Mouse (Mus musculus) neural tube, embryonic 10.5 days (tissue): ENCODE measurements at regions not wholly inside any gene's neighbourhood (a gene's known extent, or its start where the extent isn't known, plus 50 kb on each side); places are given as distances from the start of the nearest gene placed in this dataset.
A peak's percentile ranks its signal among the peaks of the same experiment; 100 is the strongest.

ENCODE experiments used
- DNase-seq: peaks from one replicate; pipeline ENCODE4 v3.0.0-alpha.2; 2017; ENCODE audit warnings: low spot score; ENCODE audit errors: extremely low spot score

DNA sequence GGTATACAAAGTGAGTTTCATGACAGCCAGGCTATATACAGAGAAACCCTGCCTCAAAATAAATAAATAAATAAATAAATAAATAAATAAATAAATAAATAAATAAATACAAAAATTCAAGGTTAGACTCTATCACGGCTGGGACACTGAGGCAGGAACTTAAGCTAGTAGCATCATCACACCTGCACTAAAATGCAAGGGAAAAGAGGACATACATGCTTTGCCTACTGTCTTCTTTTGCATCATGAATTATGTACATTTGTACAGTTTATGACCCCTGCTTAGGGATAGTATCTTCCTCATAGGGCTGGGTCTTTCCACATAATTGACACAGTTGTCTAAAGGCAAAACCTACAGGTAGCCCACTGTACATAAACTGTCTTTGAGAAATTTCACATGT, 252.5 kb downstream of the Tpm3-rs7 start:
- no peak for DNase-seq

DNA sequence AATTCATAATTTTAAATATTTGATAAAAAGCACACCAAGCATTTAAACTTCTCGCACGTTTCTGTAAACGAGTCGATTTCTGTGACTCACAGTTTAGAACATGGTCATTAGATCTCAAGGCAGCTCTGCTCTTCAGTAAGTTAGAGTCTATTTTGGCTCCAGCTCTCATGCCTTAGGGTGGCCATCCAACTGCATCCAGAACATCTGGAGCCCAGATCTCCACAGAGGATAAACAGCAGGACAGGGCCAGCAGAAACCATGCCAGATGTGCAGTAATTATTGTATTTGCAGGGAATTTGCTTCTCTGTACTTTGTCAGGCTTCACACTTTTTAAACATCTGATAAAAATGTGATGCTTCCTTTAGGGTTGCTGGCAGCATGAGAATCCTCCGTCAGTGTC, 276.4 kb downstream of the Tpm3-rs7 start:
- DNase-seq = peak; percentile 17

DNA sequence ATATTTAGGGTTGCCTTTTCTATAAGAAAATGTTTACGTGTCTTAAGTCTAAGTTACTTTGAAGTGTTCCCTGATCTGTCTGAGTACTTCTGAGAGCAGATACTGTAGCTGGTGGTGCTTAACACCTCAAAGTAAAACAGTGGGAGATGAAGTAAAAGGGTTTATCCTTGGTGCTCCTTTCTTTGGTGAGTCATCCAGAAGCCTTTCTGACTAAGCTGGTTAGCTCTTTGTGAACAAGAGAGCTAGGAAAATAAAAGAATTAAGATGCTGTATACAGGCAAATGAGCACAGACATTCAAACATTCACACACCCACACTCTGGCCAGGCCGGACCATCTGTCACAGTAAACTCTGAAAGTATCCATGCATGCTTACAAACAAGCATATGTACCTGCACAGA, 312.7 kb downstream of the Tpm3-rs7 start:
- DNase-seq = no peak

DNA sequence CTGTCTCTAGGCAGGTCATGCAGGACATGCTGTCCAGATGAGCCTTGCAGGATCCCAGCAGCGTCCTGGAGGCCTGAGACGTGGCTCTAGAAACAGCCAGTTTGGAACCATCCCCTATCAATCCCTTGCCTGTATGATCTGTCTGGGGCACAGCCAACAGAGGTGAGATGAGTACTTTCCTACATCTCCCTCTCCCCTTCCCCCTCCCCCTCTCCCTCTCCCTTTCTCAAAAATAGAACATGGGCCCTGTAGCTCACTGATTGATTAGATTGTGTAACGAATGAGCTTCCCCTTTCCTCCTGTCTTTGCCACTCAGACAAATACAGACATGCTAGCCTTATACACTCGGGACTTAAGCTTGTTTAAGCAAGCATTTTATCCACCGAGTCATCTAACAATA, 336.9 kb downstream of the Tpm3-rs7 start:
- no peak for DNase-seq

DNA sequence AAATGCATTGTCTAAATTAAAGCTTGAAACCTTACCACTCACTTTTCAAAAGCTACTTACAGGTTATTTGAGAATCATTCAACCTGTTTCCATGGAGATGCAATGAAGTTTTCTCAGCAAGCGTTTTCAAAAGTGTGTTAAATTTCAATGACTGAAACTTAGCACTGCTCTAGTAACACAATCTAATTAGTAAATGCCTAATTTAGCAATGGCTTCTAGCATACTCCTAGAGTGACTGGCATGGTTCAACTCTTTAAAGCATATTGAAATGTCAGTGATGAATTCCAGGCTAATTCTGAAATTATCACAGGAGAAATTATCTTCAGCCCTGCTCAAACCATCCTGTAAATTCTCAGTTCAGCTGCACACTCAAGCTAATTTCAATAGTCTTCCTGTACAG, 342.5 kb downstream of the Tpm3-rs7 start:
- DNase-seq = no peak

DNA sequence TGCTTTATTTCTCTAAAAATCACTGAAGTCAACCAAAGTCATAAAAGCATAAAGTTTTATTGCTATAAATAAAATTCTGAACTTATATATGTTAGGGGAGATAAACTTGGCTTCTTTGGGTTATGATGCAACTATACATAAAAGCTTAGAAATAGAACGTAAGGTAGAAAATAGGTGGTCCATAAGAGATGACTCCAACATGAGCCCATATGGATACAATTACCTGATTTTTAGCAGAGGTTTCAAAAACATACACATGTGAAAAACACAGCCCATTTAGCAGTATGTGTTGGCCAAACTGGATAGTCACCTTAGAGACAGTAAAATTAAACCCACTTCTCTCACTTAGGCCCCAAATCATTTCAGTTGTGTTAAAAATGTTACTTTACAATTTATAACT, 354.3 kb downstream of the Tpm3-rs7 start:
- no peak for DNase-seq

DNA sequence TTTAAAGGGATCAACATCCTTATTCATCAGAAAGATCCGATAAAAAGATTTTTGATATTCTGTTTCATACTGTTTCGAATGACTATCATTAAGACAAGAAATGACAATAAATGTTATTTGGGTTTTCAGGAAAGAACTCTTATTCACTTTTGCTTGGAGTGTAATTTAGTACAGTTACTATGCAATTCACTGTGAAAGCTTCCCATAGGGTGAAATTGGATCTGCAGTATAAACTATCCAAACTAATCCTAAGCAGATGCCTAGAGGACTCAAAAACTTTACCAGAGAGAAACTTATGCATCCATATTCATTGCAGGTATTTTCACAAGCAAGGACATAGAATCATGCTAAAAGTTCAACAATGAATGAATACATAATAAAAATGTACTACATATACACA, 355.0 kb downstream of the Tpm3-rs7 start:
- no peak for DNase-seq

DNA sequence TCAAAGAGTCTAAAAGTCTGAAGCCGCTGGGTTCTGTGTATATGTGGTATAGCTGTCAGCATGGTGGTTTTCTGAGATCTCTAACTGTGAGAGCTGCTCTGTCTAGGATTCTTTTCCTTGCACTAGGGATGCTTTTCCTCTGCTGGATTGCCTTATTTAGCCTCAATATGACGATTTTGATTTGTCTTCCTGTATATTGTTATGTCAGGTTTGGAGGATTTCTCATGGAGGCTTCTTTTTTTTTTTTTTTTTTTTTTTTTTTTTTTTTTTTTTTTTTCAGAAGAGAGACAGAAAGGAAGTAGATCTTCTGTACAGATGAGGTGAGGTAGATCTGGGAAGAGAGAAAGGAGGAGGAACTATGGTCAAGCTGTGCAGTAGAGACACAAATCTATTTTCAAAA, 396.5 kb downstream of the Tpm3-rs7 start:
- DNase-seq = no peak
